Mouse (Mus musculus): ENCODE measurements around the gene Apaf1.

The Apaf1 gene

DNA sequence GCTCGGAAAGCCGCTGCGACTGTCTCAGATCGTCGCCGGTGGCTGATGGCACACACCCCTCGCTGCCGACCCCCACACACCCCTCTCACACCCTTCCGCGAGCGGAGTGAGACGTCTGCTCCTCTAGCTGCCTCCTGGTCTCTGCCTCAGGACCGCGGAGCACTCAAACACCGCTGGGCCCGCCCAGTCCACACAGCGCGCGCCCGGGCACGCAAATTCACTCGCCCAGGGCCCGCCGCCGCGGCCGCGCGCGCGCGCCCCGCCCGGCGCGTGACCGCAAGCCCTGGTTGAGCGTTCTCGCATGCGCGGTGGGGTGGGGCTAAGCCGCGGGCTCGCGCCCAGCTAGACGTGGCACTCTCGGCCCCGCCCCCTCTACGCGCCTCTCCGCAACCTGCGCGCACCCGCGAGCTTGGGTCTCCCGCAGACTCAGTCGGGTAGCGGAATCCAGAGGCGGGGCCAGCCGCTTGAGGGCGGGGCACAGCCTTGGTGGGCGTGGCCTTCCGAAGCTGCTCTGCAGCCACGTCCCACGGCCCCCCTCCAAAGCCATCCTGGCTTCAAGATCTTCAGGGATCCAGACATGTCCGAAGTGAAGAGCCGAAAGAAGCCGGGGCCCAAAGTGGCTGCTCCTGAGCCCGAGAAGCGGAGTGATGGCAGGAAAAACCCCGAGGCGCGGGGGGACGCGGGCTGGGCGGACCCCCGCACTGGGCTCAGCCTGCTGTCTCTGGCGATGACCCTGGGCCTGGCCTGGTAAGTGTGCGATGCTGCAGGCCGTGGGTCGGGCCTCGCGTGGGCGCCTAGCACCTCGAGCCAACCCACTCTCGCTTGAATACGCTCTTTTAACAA is at the start of gene Apaf1, which contains the start of gene Ikbip:
TSS of gene Apaf1 (minus strand) at position 221 of the 843 bp plus-strand sequence.
TSS of gene Ikbip (plus strand) at position 391 of the 843 bp plus-strand sequence.
- DNase-seq: peak; percentile 100

DNA sequence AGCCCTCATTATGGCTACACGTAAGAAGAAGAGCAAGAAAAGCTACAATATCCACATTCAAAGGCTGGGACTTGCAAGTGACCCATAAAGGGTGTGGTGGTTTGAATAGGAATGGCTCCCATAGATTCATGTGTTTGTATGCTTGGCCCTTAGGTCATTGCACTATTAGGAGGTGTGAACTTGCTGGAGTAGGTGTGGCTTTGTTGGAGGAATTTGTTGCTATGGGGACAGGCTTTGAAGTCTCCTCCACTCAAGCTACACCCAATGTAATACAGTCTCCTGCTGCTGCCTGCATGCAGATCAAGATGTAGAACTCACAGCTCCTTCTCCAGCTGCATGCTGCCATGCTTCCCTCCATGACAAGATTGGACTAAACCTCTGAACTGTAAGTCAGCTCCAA is 49.0 kb upstream of the Apaf1 start:
- DNase-seq: no peak

DNA sequence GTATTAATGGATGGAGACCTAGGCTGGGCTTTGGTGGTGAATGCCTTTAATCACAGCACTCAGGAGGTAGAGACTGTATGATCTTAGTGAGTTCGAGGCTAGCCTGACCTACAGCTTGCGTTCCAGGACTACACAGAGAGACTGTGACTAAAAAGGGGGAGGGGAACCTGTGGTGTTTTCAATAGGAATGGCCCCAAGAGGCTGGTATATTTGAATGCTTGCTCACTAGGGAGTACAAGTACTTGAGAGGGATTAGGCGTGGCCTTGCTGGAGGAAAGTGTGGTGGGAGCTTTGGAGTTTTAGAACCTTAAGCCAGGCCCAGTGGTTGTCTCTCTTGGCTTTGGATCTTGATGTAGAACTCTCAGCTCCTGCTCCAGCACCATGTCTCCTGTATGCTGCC is 48.2 kb upstream of the Apaf1 start:
- DNase-seq: no peak

DNA sequence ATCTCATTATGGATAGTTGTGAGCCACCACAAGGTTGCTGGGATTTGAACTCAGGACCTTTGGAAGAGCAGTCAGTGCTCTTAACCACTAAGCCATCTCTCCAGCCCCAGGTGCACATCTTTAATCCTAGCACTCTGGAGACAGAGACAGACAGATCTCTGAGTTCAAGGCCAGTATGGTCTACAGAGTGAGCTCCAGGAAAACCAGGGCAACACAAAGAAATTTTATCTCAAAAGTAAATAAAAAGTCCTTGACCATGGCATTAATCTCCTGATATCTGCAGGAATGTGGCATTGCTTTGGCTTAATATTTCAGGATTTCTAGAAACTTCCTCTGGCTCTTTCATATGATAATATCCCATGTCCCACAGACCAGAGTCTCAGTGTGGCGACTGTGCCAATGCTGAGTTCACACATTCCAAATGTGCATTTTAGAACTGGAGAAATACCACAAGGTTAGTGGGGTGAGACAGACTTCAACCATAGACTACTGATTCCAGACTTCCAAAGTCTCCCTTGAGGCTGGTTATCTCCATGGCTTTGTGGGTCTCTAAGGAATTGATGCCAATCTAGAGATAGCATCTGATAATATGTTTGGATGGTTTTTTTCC is 46.1 kb upstream of the Apaf1 start:
- no peak for DNase-seq

DNA sequence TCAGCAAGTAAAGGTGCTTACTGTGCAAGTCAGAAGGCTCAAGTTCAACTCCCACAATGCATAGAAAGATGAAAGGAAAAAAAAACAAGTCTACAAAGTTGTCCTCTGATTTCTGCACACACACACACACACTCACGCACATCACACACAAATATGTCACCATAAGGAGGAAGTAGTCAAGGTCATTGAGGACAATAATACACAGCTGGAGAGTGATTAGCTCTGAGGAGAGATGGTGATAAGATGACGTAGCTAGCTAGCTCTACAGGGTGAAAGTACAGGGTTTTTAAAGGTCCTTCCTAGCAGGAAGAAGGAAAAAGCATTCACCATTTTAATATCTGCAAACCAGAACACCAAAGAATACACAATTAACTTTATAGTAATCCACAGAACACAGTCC is 44.8 kb upstream of the Apaf1 start:
- no peak for DNase-seq

DNA sequence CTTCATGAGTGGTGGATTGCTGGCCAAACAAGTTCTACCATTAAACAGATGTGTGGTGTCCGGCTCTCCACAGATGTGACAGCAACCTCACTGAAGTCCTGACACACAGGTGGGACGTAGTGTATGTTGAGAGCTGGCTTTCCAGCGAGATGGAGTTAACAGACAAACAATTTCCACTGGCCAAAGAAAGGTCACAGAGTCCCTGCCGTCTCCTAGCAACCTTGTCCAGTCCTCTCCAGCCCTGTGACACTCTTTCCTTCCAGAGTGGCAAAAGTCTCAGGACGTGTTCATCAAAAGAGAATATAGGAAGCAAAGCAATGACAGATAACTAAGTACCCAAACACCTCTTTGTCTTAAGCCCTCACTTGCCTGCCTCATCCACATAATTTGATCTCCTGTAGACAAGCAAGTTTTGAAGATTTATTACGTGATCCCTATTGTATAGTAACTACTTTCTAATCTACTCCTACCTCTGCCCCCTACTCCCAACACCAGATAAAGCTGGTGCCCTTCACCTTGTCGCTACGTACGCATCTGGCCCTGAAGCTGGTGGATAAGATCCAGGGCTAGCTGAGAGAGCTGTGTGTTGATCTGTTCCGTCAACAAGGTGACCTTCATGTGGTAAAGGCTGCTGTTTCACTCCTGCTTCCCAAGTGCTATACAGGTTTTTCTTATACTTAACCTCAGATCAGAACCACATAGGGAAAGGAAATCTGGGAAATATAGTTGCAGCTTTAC is 44.2 kb upstream of the Apaf1 start:
- no peak for DNase-seq

DNA sequence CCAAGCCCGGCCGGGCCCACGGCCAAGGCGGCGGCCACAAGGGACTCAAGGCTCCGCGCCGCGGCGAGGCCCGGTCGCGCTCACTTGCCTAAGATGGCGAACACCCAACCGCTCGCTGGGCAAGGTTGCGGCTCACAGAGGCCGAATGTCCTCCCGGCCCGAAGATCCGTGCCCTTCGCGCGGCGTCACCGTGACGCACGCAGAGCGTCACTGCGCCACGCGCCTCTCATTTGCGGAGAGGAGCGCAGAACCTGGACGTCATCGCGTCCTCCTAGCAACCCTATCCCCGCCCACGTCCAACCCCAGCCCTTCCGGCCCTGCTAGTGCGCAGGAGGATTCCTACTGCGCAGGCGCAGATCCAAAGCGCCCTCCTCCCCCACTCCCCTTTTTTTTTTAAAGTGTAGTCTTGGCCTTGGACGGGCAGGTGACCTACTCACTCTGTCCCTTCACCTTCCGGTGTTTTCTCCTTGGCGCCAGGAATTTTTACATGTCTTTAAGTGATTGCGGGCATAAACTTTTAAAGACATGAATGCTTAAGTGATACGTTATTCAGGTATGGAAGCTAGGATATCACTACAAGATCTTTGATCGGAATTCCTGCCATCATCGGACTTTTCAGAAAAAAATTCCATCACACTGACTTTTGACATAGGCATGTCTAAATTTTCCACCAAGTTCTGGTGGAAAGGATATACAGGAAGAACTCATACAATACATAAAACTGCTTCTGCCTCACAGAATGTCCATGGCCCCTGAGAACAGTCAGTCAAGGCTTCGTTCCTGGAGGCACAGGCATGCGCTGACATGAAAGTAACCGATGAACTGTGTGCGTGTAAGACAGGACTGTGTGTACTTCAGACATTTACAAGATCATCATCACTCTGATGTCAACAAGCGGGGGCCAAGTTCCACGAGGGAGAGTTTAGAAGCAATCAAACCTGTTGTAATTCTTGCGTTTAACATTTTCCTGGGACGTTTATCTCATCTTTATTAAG is 41.6 kb upstream of the Apaf1 start, which contains the start of gene Slc25a3:
TSS of gene Slc25a3 (minus strand) at position 232 of the 995 bp plus-strand sequence.
- DNase-seq: peak; percentile 98 to 99

DNA sequence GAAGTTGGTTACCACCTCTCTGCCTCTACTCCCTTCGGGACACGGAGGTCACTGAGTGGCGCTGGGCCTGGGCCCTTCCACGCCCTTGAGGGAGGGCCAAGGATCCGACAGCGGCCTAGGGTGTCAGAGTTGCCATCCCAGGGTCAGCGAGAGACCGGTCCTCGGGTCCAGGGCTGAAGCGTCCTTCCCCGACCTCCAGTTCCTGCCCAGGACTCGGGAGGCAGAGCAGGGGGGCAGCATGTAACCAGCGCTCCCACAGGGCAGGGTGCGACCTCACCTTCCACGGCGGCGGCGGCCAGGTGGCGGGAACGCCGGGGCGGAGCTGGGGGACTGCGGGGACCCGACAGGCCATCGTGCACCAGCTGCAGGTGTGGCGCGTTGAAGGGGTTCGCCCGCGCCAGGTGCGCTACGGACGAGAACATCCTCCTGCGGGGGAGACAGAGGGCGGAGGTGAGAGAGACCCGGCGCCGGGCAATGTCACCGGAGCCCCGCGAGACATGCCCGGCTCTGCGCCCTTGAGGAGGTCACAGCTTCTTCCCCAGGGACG is 40.8 kb upstream of the Apaf1 start:
- no peak for DNase-seq

DNA sequence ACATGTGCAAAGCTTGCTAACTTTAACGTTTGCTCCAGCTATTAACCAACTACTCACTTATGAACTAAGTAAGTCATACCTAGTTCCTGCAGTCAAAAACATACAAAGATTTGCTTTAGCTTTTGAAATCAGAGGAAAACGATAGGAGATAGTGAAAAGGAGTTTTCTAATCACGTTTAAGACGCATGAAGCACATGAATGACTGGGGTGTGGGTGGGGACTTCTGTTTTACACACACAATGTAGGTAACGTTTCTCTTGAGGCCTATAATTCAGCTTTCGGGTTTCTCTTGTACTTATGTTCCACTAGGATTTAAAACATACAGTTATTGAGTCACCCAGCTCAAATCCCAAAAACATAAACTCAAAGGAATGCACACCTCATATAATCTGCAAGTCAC is 40.1 kb upstream of the Apaf1 start:
- no peak for DNase-seq

DNA sequence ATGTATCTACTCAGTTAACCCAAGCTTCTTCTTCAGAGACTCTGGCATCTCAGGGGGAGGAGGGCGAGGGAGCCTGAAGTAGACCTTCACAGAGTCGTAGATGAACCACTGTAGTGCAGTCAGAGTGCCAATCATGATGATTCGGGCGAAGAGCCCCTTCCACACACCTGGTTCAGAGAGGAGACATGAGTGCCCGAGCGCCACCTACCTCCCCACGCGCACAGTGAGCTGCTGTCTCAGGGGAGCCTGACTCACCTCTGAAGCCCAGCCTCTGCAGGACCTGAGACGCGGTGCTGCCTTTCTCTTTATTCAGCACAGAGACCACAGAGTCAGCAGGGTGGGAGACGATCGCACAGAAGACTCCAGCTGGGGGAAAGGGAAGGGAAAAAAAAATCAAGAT is 34.4 kb upstream of the Apaf1 start:
- DNase-seq: no peak

DNA sequence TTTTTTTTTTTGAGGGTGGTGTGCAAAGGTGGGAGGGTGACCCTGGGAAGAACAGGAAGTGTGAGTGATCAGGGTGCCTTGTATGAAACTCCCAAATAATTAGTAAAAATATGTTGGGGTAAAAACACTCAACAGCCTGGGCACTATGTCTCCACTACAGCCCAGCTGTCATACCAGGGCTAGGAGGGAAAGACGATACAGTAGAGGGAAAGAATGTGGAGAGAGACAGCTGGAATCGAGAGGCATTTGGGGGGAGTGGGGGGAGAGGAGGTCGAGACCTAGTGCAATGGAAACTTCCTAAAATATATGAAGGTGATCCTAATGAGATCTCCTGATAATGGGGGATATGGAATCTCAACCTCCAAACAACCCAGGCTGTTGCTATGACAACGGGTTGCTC is 27.3 kb upstream of the Apaf1 start:
- DNase-seq: no peak

DNA sequence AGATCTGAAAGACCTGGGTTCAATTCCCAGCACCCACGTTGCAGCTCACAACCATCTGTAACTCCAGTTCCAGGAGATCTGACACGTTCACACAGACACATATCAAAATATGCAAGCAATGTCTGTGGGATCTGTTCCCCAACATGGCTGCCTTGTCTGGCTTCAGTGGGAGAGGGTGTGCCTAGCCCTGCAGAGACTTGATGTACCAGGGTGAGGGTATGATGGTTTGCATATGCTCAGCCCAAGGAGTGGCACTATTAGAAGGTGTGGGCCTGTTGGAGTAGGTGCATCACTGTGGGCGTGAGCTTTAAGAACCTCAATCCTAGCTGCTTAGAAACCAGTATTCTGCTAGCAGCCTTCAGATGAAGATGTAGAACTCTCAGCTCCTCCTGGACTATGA is 23.4 kb upstream of the Apaf1 start:
- DNase-seq: no peak

DNA sequence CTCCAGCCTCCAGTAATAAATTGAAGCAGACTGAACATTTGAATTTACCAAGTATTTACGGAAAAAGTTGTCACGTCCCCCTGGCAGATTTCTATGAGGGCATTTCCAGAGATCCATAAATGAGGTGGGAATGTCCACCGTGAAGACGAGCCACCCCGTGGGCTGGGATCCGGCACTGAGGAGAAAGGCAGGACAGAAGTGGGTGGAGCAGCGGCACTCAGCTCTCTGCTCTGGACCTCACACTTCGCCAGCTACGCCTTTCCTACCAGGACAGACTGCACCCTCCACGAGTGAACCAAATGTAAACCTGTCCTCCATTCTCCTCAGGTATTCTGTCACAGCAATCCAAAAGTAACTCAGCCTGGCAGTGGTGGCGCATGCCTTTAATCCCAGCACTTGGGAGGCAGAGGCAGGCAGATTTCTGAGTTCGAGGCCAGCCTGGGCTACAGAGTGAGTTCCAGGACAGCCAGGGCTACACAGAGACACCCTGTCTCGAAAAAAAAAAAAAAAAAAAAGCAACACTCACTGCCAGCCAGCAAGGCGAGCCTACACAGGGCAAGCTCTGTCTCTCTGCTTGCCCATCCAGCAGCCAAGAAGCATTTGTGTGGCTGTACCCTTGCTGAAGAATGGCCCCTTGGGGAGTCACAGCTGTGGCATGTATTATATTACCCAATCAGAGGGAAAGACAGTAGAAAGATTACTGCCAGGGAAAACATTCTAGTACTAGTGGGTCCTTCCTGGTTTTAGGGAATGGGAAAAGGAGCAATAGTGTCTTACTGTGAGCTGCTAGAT is 20.4 kb upstream of the Apaf1 start:
- DNase-seq: no peak

DNA sequence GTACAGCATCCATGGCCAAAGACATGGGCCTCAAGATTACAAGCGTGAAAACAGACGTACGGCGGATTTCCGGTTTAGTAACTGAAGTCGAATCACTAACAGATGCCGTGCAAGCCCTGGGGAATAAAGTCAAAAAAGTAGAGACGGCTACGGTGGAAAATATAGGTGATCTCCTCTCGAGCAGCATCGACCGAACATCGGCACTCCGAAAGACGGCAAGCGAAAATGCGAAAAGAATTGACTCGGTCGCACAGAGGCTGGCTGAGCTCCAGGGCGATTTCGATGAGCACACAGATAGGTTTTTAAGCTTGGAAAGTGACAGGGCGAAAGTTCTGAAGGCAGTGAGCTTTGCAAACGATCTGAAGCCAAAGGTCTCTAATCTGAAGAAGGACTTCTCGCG is 19.4 kb upstream of the Apaf1 start:
- no peak for DNase-seq

DNA sequence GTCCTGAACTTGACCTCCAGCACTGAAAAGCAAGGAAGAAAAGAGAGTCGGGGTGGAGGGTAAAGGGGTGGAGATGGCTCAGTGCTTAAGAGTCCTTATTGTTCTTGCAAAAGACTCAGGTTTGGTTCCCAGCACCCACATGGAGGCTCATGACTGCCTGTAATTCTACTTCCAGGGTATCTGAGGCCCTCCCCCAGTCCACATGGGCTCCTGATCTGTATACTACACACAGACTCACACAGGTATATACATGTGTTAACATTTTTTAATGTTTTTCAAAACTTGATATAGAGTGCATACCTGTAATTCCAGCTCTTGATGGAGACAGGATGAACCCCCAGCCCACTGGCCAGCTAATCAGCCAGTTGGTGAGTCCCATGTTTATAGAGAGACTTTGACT is 17.5 kb upstream of the Apaf1 start:
- DNase-seq: no peak

DNA sequence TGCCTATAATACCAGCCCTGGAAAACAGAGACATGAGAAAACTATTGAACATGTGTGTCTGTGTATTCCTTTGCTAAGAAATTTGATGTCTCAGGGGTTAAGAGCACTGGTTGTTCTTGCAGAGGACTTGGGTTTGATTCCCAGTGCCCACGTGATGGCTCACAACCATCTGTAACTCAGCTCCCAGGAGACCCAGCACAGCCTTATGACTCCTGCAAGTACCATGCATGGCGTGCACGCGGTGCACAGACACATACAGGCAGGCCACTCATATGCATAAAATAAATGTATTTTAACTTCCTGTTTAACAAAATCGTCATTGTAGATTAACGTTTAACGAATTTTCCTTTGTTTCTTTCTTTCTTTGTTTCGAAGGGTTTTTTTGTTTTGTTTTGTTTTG is 15.5 kb upstream of the Apaf1 start:
- DNase-seq: no peak

DNA sequence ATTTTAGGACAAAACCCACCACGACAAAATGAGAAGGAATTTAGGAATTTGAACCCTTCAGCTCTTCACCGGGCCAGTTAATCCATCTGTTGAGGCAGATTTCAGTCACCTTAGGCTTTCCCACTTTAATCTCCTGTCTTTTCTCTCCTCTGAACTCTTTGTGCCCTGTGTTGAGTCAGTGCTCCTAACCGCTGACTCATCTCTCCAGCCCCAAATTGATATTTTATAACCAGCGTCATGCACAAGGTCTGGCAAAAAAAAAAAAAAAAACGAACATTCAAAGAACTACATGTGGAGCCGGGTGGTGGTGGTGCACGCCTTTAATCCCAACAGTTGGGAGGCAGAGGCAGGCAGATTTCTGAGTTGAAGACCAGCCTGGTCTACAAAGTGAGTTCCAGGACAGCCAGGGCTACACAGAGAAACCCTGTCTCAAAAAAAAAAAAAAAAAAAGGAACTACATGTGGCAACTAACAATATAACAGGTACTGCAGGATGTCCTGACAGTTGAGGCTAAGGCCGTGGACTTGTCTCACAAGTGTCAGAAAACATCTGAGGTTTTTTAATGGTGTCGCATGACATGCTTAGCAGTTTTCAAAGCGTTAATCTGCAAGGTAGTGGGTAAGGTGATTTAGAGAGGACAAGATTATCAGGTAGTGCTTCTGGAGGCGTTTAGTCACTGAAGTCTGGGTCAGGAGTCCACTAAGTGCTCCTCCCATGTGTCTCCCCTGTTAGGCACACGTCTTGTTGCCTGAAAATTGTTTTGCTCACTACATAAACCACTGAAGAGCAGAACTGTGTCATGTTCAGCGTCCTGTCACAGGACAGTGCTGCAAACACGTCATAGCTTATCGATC is 11.9 kb upstream of the Apaf1 start:
- no peak for DNase-seq

DNA sequence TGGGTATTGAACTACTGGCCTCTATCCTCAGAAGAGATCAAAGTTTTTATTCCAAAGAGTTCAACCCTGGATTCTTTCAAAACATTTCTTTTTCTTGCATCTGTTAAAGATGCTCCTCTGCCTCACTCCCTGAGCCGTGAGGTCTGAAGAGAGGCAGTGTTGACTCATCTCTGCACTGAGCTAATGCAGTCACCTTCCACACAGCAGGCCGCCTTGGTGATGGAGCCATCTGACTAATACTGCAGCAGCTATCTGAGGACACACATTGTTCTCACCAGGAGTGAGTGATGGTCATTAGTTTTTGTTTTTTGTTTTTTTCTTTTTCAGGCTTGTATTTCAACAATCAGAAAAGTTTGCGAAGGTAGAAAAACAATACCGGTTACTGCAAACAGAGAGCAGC is 10.2 kb upstream of the Apaf1 start:
- no peak for DNase-seq

DNA sequence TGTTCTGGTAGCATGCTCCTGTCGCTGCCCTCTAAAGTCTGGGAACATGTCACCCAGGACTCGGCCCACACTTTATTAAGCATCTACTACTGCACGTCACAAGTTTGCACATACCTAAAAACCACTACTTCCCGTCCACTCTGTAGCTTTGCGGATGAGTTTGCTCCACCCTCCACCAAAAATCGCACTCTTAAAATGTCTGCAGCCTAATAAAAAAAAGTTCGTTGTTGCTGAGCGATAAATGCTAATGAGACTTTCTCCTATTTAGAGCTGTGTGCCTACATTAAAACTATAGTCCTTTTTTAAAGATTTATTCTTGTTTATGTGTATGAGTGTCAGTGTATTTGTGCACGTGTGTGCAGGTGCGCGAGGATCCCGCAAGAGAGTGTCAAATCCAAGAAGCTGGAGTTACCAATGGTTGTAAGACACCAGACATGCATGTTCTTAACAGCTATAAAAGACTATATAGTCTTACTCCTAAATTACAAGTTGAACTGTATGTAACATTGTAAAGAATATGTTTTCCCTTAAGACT is 890 bp upstream of the Apaf1 start:
- no peak for DNase-seq

DNA sequence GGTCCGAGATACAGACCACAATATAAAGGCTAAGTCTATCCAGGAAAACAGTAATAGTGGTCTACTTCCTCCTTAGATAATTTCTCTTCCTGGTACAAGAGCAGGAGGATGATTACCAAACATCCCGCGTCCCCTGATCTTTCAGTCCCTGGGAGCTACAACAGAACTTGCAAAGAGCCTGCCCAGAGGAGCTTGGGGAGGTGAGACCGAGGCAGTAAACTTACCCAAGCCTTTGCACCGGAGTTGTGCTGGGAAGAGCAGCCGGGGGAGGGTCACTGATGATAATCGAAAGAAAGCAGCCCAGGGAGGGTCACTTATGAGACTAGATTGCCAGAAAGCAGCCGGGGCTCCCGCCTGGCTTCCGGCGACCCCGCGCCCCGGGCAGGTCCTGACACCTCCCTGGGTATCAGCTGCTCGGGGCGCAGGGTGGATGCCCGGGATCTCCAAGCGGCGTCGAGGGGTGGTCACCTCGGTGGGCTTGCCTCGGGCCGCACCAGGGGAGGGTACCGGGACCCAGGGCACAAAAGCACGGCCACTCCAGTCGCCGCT is 537 bp downstream of the Apaf1 start:
- no peak for DNase-seq

Data from cerebellum, postnatal 10 days (tissue).